Mouse (Mus musculus) retina, postnatal 1 day (tissue): ENCODE results near the gene Tbk1.

ENCODE experiments used
- DNase-seq: peaks from one replicate; pipeline ENCODE4 v3.0.0-alpha.2; 2012

Tbk1 gene

DNA sequence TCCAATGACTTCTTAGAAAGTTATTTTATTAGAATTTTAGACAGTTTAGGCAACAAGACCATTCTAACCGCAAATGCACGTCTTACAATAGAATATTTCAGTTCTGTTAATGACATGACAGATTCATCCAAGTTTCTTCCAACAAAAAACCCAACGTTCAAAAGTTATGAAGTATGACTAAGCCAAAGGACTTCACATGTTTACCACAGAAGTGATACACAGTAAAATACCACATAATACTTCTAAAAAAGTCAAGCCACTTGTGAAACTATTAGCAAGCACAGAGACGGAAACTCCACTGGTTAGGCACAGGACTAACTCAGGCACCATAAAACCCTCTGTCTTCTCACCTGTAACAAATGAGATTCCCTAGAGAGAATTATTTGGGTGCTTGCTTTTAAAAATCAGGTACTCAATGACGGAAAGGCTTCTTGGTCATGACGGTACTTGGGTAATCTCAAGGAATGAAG lies 819 bp upstream of the Tbk1 start:
- DNase-seq: no peak

GRCm38 (mm10) chr10:121585791-121586642 lies 570 bp downstream of the Tbk1 start:
- DNase-seq: no peak

DNA sequence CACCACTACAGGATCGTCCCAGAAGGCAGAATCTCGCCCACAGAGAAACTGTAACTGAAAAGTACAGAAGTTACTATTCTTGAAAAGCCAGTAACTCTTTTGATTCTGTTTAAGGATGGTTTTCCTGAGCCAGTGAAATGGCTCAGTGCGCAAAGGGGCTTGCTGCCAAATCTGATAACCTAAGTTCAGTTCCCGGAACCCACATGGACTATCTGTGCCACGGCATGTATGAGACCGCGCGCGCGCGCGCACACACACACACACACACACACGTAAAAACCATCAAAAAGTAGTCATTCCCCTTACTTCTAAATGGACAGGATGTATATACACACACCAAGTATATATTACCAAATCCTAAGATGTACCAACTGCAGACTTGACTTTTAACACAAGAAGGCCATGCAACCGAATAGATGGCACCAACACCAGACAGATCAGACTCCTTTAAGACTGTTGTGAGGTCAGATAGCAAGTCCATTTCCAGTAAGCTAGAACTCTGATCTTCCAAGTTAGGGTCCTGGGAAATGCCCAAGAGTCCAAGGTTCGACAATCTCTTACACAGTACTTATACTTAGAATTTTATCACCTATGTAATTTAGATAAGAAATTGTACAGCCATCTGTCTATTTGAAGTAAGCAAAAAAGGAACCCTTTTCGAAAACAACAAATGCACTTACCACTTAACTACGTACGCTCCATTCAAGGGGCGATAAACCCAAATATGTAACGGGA lies 1.4 kb downstream of the Tbk1 start:
- DNase-seq: no peak

DNA sequence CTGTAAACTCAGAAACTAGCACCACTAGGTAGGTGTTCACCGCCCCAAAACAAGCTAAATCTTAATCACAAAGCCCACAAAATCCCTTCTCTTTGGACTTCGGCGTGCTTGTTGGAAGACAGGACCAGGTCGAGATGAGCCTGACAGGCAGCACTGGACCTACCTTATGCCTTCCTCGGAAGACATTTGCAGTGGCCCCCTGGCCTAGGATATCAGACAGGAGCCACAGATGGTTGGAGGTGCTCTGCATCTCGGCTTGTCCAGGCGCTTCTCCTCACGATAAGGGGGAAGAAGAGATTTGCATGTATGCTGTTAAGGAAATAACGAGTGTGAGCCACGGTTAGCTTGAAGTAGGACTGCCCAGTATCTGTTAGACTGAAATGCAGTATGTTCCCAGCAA lies 2.6 kb downstream of the Tbk1 start:
- DNase-seq: no peak

DNA sequence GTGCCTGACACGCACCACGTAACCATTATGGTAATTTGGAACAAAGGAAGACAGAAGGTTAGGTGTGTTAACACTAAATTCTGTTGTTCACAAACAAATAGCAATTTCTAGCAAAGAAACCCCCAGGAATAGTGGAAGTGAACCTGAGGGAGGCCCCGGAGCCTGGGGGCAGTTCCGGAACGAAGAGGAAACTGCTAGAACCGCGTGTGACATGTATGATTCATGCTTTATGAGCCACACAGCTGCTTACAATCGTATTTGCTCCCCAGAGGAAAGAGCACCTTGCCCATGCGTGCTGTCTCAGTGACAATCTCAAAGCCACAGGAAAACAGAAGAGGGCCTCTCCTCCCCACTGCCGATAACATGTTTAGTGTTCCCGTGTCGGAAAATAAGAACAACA lies 3.6 kb downstream of the Tbk1 start:
- no peak for DNase-seq

DNA sequence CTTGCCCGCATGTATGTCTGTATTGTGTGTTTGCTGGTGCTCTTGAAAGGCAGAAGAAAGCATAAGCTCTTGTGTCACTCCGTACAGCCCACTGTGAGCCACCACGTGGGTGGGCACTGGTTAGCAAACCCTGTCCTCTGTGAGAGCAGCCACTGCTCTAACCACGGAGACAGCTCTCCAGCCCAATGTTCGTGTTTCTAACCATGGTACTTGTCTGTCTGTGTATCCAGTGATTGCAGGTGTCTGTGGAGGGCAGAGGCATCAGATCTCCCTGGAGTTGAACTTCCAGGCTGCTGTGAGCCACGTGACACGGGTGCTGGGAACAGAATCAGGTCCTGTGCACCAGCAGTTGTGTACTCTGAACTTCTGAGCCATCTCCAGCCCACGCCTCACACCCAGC lies 4.3 kb downstream of the Tbk1 start:
- no peak for DNase-seq

- peak; percentile 49 for DNase-seq
These were observed 5.2 kb downstream of the Tbk1 start for GRCm38 (mm10) chr10:121581405-121581804.

- DNase-seq: no peak
These were observed 6.2 kb downstream of the Tbk1 start for GRCm38 (mm10) chr10:121580381-121580780.

DNA sequence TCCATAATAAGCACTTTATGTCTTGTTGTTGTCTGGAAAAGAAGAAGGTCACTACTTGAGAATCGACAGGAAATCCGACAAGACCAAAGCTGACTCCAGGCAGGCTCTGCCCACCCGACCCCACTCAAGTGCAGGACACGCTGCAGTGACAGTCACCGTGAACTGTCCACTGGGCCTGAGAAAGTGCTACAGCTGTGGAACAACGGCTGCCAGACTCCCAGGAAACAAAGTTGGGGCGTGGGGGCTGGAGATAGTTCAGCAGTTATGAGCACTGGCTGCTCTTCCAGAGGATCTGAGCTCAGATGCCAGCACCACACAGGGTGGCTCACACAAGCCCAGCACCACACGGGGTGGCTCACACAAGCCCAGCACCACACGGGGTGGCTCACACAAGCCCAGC lies 10.2 kb downstream of the Tbk1 start:
- DNase-seq: no peak

DNA sequence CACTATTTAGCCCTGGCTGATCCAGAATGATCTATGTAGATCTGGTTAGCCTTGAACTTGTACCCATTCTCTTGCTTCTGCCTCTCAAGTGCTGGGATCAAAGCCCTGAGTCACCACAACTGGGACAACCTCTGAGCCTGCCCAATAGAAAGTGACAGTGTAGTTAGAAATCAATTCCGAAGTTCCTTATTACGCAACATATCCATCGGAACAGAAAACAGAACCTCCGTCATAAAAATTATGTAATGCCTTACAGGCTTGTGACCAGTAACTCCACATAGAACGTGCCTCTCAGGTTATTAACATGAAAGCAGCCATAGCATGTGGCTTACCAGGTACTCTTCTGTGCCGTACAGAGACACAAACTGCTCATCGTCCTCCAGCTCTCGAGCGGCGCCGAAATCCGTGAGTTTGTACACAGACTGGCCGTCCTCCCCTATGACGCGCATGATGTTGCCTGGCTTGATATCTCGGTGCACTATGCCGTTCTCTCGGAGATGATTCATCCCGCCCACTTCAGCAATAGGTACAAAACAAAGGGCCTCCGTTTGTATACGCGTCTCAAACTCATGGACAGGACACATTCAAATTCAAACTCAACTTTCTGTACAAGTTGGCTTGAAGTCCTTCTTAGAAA lies 15.0 kb downstream of the Tbk1 start:
- DNase-seq: no peak

- no peak for DNase-seq
These were observed 15.6 kb downstream of the Tbk1 start for GRCm38 (mm10) chr10:121571031-121571430.

DNA sequence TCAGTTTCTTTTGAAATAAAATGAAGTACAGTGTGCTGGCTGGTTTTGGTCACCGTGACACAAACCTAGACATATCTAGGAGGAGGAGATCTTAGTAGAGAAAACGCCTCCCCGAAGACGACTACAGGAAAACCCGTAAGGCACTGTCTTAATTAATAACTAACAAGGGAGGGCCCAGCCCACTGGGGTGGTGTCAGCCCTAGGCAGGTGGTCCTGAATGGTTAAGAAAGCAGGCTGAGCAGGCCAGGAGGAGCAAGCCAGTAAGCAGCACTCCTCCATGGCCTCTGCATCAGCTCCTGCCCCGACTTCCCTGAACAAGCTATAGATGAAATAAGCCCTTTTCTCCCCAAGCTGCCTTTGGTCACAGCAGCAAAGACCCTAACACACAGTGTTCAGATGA lies 16.8 kb downstream of the Tbk1 start:
- DNase-seq: peak; percentile 9

DNA sequence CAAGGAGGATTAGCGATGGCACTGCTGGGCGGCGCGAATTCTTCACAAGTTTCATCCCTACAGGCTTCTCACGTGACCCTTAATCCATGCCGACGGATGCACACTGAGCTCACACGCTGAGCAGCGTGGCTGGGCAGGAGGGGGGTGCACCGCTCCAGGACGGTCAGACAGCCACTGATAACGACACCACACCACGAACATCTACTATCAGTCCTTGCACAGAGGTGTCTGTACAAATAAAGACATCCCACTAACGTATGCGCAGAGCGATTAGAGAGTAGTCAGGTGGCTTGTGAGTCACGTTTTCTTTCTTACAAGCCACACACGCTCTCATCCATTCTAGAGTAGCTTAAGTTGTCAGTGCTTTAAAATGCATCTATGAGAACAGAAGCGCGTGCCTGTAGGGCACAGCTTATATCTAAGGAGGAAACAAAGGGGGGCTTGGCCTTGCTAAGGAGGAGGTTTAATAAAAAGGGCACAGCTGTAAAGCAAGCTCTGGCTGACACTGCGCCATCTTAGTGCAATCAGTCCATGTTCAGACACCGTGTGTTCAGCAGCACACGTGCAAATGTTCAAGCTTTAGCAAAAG lies 17.5 kb downstream of the Tbk1 start:
- DNase-seq: peak; percentile 84

GRCm38 (mm10) chr10:121568534-121568933 lies 18.1 kb downstream of the Tbk1 start:
- DNase-seq: no peak

DNA sequence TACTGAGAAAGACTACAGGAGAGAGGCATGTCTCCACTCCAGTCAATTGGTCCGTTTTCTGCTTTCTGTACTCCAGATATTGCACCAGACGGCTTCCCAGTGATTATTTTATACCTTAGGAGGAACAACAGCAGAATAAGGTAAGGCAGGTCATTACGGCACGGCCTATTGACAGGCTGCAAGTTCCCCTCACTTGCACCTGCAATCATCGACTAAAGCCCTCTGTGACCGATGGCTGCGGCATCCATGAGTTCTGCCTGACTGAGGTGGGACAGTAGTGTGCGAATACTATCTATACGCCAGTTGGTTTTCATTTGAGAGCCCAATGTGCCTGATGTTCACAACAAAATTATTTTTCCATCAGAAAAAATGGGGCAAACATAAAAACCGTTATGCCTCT lies 18.6 kb downstream of the Tbk1 start:
- DNase-seq: no peak

DNA sequence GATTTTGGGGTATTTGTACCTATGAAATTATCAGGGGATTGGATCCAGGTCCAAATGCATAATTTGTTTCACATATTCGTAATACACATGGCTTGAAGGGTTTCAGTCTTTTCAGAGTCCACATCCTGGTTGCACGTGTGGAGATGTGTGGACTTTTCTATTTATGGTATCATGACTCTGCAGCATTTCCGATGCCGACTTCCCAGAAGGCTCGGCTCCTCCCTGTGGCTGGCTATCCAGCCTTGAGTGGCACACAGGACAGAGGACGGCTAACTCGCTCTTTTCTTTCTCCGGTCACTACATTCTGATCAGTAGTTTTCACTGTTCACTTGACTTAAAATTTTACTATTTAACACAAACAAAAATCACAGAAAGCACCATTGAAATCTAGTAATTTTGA lies 22.1 kb downstream of the Tbk1 start:
- DNase-seq: no peak

DNA sequence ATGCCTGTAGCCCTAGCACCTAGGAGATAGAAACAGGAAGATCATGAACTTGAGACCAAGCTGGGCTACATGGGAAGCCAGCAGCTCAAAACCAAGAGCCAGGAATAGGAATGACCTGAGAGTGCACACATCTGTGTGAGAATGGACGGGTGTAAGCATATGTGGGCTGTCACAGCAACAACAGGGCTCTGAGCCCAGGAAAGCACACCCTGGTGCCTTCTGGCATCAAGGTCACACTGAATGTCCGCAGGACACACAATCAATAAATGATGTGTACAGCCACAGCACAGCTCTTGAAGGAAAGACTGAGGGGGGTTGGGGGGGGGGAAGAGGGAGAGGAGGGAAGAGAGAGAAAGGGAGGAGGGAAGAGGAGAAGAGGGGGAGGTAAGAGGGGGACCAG lies 28.4 kb downstream of the Tbk1 start:
- no peak for DNase-seq

GRCm38 (mm10) chr10:121556263-121556662 lies 30.3 kb downstream of the Tbk1 start:
- no peak for DNase-seq

DNA sequence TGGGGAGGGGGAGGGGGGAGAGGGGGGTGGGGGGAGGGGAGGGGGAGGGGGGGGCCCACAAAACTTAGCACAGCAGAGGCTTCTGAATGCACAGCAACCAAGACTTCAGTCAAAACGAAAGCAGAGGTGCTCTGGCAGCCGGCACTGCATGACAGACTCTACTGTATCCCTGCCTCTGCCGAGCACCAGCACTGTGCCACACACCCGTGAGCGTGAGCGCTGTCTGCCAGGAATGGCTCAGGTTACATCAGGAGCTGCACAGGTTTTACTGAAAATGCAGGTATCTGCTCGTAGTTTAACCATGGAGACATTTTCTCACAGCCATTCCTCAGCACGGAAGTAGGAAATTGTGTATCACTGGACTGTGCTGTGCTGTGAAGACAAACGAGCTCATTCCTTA lies 36.3 kb downstream of the Tbk1 start:
- no peak for DNase-seq

DNA sequence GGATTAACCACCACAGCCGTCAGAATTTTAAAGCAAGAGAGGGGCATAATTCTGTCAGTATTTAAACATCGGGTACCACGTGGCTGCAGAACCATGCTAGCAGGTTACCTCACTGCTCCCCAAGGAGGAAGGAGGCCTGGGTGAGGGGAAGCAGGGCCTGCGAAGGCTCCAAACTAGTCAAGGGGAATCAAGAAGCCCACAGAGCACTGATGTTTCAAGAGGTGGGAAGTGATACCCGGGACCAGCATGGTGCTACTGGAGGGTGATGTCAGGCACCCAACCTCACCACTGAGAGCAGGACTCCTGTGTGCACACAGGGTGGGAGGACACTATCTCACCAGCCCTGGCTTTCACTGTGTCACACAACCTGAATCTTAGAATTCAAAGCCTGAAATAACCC lies 36.9 kb downstream of the Tbk1 start:
- DNase-seq: no peak

- DNase-seq: no peak
These were observed 39.4 kb downstream of the Tbk1 start for GRCm38 (mm10) chr10:121547162-121547561.

GRCm38 (mm10) chr10:121543577-121543976 lies 43.0 kb downstream of the Tbk1 start:
- no peak for DNase-seq

GRCm38 (mm10) chr10:121542156-121542555 lies 44.4 kb downstream of the Tbk1 start:
- DNase-seq: no peak
